Mouse (Mus musculus): ENCODE results near the gene Tvp23b. TPM values are rescaled to one million over a fixed set of nuclear protein-coding genes. Genes with fewer than 3 reads are reported as not detected.
A peak's percentile ranks its signal among the peaks of the same experiment; 100 is the strongest.

Gene Tvp23b
- 32.1 and 40.0 TPM in 2 replicates for total RNA-seq (2012; rRNA removed)
- polyA plus RNA-seq (2012; ENCODE audit: insufficient read depth in 1 of 2, insufficient read length in 2 of 2, low read depth in 1 of 2, low replicate concordance in 2 of 2, missing spikeins in 1 of 2), result 10 to 100 TPM in 1 of 2 experiments, not detected in 1; 24.3 TPM

GRCm38 (mm10) chr11:62879220-62880048 lies at the start of gene Tvp23b:
Gene Tvp23b (plus strand): TSS chr11:62879455.
- Histone ChIP-seq H3K36me3 (ENCODE audit: control insufficient read depth in 1 of 2, insufficient read depth in 2 of 2, low read length in 2 of 2) (peaks cover 0 to 9% of the 10 kb centered on the region in 2 experiments; a peak in 2 of 4 replicates), H3K4me1 (ENCODE audit: control insufficient read depth in 1 of 2, insufficient read depth in 2 of 2, low read length in 2 of 2) (peaks cover 0 to 3% of the 10 kb centered on the region in 2 experiments; a peak in 2 of 4 replicates), H3K9ac (ENCODE audit: control insufficient read depth, low read depth, low read length, poor library complexity, severe bottlenecking) (peak within 1 kb of the TSS; percentile 93), H3K27me3 (ENCODE audit: control insufficient read depth in 1 of 2, insufficient read depth in 2 of 2, low read length in 2 of 2) (peaks cover 0 to 12% of the 10 kb centered on the region in 2 experiments; a peak in 3 of 4 replicates), H3K9me3 (replicated peaks; ENCODE audit: insufficient read depth, low read length) (no peaks in the 10 kb centered on the region), H3K27ac (ENCODE audit: control insufficient read depth, low read depth, low read length) (peak within 1 kb of the TSS; percentile 51), H3K79me2 (ENCODE audit: control insufficient read depth, insufficient read depth, low read length, poor library complexity) (peaks cover 6% of the 10 kb centered on the region), H3K4me3 (ENCODE audit: control insufficient read depth in 1 of 2, insufficient read depth in 1 of 2, low read depth in 2 of 2, low read length in 2 of 2) (peak within 1 kb of the TSS; percentile 89 to 92)
- DNase-seq (ENCODE audit: low read depth, low spot score), result peak; percentile 99
- TF ChIP-seq GATA1 (IDR thresholded peaks at IDR 0.05; ENCODE audit: low read depth, low read length) (peak; percentile 56), BHLHE40 (IDR thresholded peaks at IDR 0.05; ENCODE audit: borderline replicate concordance, low read depth, low read length) (0 out of 2 replicates have a peak, but pooled peaks have one; percentile 56), MYC (IDR thresholded peaks at IDR 0.05; ENCODE audit: low read depth, low read length) (peak; percentile 73), RCOR1 (IDR thresholded peaks at IDR 0.05; ENCODE audit: low read depth, low read length) (no peak), MAZ (IDR thresholded peaks at IDR 0.05; ENCODE audit: low read depth, low read length) (0 out of 2 replicates have a peak, but pooled peaks have one; percentile 63), USF2 (IDR thresholded peaks at IDR 0.05; ENCODE audit: borderline replicate concordance in 1 of 2, insufficient read depth in 1 of 2, low read depth in 1 of 2, low read length in 2 of 2) (no peak), MEF2A (IDR thresholded peaks at IDR 0.05; ENCODE audit: extremely low read depth, insufficient replicate concordance, low read depth, low read length, poor library complexity, severe bottlenecking) (no peak), MXI1 (IDR thresholded peaks at IDR 0.05; ENCODE audit: low read depth, low read length) (peak; percentile 90), NRF1 (IDR thresholded peaks at IDR 0.05; ENCODE audit: insufficient read depth, low read depth, low read length, poor library complexity, severe bottlenecking) (peak; percentile 57; the same call in 1 of the 2 replicates), SMC3 (IDR thresholded peaks at IDR 0.05; ENCODE audit: low read depth, low read length) (no peak), CHD2 (IDR thresholded peaks at IDR 0.05; ENCODE audit: low read length) (no peak), TAL1 (IDR thresholded peaks at IDR 0.05; ENCODE audit: low read length) (0 out of 2 replicates have a peak, but pooled peaks have one; percentile 26), ZMIZ1 (IDR thresholded peaks at IDR 0.05; ENCODE audit: low read depth, low read length) (peak; percentile 92), TCF12 (IDR thresholded peaks at IDR 0.05; ENCODE audit: low read depth, low read length) (peak; percentile 58; the same call in 1 of the 2 replicates), KAT2A (conservative IDR thresholded peaks at IDR 0.05; ENCODE audit: low read depth, low read length) (no peak; the same call in 1 of the 2 replicates), RAD21 (IDR thresholded peaks at IDR 0.05; ENCODE audit: low read depth, low read length) (no peak), SIN3A (IDR thresholded peaks at IDR 0.05; ENCODE audit: low read length) (peak; percentile 88; the same call in 1 of the 2 replicates), CHD1 (IDR thresholded peaks at IDR 0.05; ENCODE audit: low read depth, low read length) (no peak), E2F4 (IDR thresholded peaks at IDR 0.05; ENCODE audit: borderline replicate concordance, low read depth, low read length) (no peak), MAFK (IDR thresholded peaks at IDR 0.05; ENCODE audit: borderline replicate concordance, low read depth, low read length) (no peak), HCFC1 (IDR thresholded peaks at IDR 0.05; ENCODE audit: low read depth, low read length) (peak; percentile 84), ZKSCAN1 (IDR thresholded peaks at IDR 0.05; ENCODE audit: low read depth, low read length) (no peak), JUND (IDR thresholded peaks at IDR 0.05; ENCODE audit: low read depth, low read length) (no peak), TBP (IDR thresholded peaks at IDR 0.05; ENCODE audit: low read depth, low read length) (no peak), USF1 (IDR thresholded peaks at IDR 0.05; ENCODE audit: low read depth, low read length) (peak; percentile 64), MAX (IDR thresholded peaks at IDR 0.05; ENCODE audit: low read length) (peak; percentile 89), MYB (IDR thresholded peaks at IDR 0.05; ENCODE audit: low read depth, low read length) (no peak), POLR2A (IDR thresholded peaks at IDR 0.05; ENCODE audit: control insufficient read depth in 1 of 2, insufficient read depth in 1 of 2, low read depth in 1 of 2, low read length in 2 of 2, poor library complexity in 1 of 2) (peak; percentile 87 to 91), UBTF (IDR thresholded peaks at IDR 0.05; ENCODE audit: borderline replicate concordance, insufficient read depth, low read depth, low read length) (no peak), POLR2AphosphoS2 (IDR thresholded peaks at IDR 0.05; ENCODE audit: low read length) (peak; percentile 89), GABPA (IDR thresholded peaks at IDR 0.05; ENCODE audit: low read depth, low read length) (0 out of 2 replicates have a peak, but pooled peaks have one; percentile 34), POLR2AphosphoS5 (IDR thresholded peaks at IDR 0.05; ENCODE audit: borderline replicate concordance, low read depth, low read length) (no peak), ELF1 (IDR thresholded peaks at IDR 0.05; ENCODE audit: low read depth, low read length) (peak; percentile 98), NELFE (IDR thresholded peaks at IDR 0.05; ENCODE audit: low read depth, low read length) (peak; percentile 93)

Data from MEL (cell line).